Mouse (Mus musculus) limb, embryonic 13.5 days (tissue): ENCODE measurements around the gene Slc38a1. TPM values are rescaled to one million over a fixed set of nuclear protein-coding genes. Genes with fewer than 3 reads are reported as not detected.

Source experiments
- ATAC-seq: fragments of 200-750 bp; cut with Nextera tagmentation; 2 replicates; pipeline ENCODE4 v1.8.0; 2017; ENCODE audit warnings: low read depth, moderate number of reproducible peaks, moderate TSS enrichment; ENCODE audit not compliant: low FRiP score
- H3K27ac ChIP-seq: fragments of 300-500 bp; sonication (generic); 2 replicates; pipeline ENCODE4 v1.5.1; 2015; ENCODE audit warnings: inconsistent platforms, mild to moderate bottlenecking, moderate library complexity
- H3K27me3 ChIP-seq: fragments of 300-500 bp; sonication (generic); 2 replicates; pipeline ENCODE4 v1.6.1; 2015; ENCODE audit warnings: mild to moderate bottlenecking, inconsistent platforms
- H3K36me3 ChIP-seq: fragments of 300-500 bp; sonication (generic); 2 replicates; pipeline ENCODE4 v1.6.1; 2015; ENCODE audit warnings: inconsistent platforms, mild to moderate bottlenecking, moderate library complexity
- H3K4me1 ChIP-seq: fragments of 300-500 bp; sonication (generic); 2 replicates; pipeline ENCODE4 v1.6.1; 2015; ENCODE audit warnings: inconsistent platforms
- H3K4me2 ChIP-seq: fragments of 300-500 bp; sonication (generic); replicated peaks from 2 replicates; pipeline ENCODE4 v1.6.1; 2015; ENCODE audit warnings: inconsistent platforms, mild to moderate bottlenecking, moderate library complexity
- H3K4me3 ChIP-seq: fragments of 300-500 bp; sonication (generic); 2 replicates; pipeline ENCODE4 v1.5.1; 2015; ENCODE audit warnings: moderate library complexity, mild to moderate bottlenecking, inconsistent platforms
- H3K9ac ChIP-seq: fragments of 300-500 bp; sonication (generic); 2 replicates; pipeline ENCODE4 v1.6.1; 2015; ENCODE audit warnings: mild to moderate bottlenecking, inconsistent platforms
- H3K9me3 ChIP-seq: fragments of 300-500 bp; sonication (generic); 2 replicates; pipeline ENCODE4 v1.6.1; 2016; ENCODE audit warnings: inconsistent platforms
- WGBS: fragments of 180-500 bp; shearing (Covaris S2); methylation state at CpG from one replicate; pipeline ENCODE4 v1.1.7; 2015; 5-methylcytosine and 5-hydroxymethylcytosine counted together
- polyA plus RNA-seq: library from polyadenylated mRNA; unstranded; fragments of >200 nt; fragmentation: Nextera tagmentation; extraction: Ambion mirVana; gene quantifications from 2 replicates; pipeline ENCODE4 v1.2.1, GENCODE M21; 2015

Gene Slc38a1
- polyA plus RNA-seq, 1 experiment from 2014 or later = 94.5 TPM

DNA sequence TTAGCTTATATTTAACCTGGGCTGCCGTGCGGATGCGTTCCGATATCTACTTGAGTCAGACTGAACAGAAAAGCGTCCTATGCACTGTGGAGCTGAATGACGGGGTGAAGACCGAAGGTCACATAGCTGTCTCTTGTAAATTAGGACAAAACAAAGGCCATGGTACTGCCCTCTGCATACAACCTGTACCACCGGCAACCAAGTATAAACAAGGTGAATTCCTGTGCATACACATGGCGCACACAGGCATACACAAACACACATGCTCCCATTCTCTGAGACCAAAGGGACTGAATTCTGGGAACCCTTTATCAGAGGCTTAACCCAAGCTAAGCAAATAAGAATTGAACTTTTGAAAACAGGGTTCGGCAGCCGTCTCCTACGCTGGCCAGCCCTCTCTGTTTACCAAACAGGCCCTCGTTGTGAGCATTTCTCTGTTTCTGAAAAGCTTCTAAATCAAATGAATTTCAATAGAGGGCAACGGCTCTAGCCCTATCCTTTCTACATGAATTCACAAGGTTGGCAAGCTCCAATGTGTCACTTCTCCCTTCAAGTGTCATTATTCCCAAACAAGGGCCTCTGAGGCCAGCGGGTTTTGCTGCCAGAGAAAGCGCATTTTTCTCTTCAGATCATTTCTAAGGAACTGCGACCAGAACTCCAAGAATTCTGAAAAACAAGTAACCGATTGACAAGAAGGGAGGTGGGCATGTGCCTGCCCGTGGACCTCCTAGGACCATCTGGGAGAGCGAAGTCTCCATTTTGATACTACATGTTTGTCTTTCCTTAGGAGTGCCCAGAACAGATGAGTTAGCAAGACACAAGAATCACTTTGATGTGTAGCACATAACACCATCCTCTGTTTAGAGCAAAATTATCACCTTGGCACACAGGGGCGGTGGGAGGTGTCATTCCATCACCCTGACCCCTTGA lies 42.6 kb downstream of the Slc38a1 start:
- no peak overlapping the region for H3K27ac ChIP-seq
- ATAC-seq = no peak
- peaks cover 53% of the 10 kb centered on the region for H3K36me3 ChIP-seq
- H3K9ac ChIP-seq = no peak overlapping the region
- H3K4me3 ChIP-seq = no peak overlapping the region
- H3K4me2 ChIP-seq = no peak overlapping the region
- no peaks in the 10 kb centered on the region for H3K27me3 ChIP-seq
- H3K9me3 ChIP-seq = no peaks in the 10 kb centered on the region
- peaks cover 18% of the 10 kb centered on the region for H3K4me1 ChIP-seq
- WGBS = 92% methylated on average over 21 of the region's 21 CpGs

DNA sequence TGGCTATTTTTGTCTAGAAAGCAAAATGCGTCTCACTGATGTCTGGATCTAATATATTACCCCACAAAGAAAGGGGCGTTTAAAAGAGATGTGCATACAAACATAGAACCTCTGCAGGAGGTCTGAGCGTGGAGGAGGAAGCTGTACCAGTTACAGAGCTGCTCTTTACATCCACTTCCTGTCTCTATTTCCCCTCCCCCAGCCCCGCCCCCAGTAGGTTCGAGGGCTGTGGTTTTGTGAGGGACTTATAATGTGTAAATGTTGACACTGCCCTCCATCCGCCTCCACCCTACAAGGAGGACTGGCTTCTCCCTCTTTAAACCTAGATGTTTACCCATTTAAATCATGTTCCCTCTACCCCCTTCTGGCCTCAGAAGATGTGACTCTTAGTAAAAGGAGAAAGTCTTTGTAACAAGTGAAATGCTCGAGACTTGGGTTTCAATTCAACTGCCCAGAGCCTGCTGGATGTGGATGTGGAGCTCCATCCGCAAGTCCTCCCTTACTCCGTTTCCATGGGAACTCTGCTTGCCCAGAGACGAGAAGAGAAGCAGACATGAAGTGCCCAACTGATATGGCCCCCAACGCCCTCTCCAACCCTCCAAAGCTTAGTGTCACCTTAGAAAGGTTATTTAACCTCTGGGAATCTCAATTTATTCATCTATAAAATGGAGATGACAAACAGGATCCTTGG lies 43.7 kb downstream of the Slc38a1 start:
- Histone ChIP-seq H3K4me1 (peaks cover 17% of the 10 kb centered on the region), H3K9ac (no peak overlapping the region), H3K36me3 (peaks cover 53% of the 10 kb centered on the region), H3K27ac (no peak overlapping the region), H3K27me3 (no peaks in the 10 kb centered on the region), H3K4me2 (no peak overlapping the region), H3K4me3 (no peak overlapping the region), H3K9me3 (no peaks in the 10 kb centered on the region)
- ATAC-seq = no peak
- 60% methylated on average over 11 of the region's 11 CpGs for WGBS

GRCm38 (mm10) chr15:96597116-96597515 lies 45.6 kb downstream of the Slc38a1 start:
- no peak overlapping the region for H3K4me2 ChIP-seq
- no peak overlapping the region for H3K27ac ChIP-seq
- no peaks in the 10 kb centered on the region for H3K9me3 ChIP-seq
- H3K4me1 ChIP-seq = peaks cover 29% of the 10 kb centered on the region
- H3K36me3 ChIP-seq = peaks cover 42% of the 10 kb centered on the region
- ATAC-seq = no peak
- no peak overlapping the region for H3K9ac ChIP-seq
- WGBS = 94% methylated on average over 9 of the region's 9 CpGs
- H3K4me3 ChIP-seq = no peak overlapping the region
- no peaks in the 10 kb centered on the region for H3K27me3 ChIP-seq

- Histone ChIP-seq H3K27me3 (no peaks in the 10 kb centered on the region), H3K4me1 (peaks cover 32% of the 10 kb centered on the region), H3K4me2 (no peak overlapping the region), H3K27ac (no peak overlapping the region; the same call in 1 of the 2 replicates), H3K4me3 (no peak overlapping the region), H3K9ac (0 out of 2 replicates have a peak overlapping the region, but pooled peaks have one; percentile 9), H3K9me3 (no peaks in the 10 kb centered on the region), H3K36me3 (peaks cover 41% of the 10 kb centered on the region)
- WGBS = 86% methylated on average over 7 of the region's 7 CpGs
- ATAC-seq = no peak
These were observed 48.4 kb downstream of the Slc38a1 start for GRCm38 (mm10) chr15:96594316-96594715.

- 54% methylated on average over 7 of the region's 7 CpGs for WGBS
- H3K9me3 ChIP-seq = no peaks in the 10 kb centered on the region
- ATAC-seq = no peak
- H3K4me1 ChIP-seq = peaks cover 32% of the 10 kb centered on the region
- H3K27ac ChIP-seq = peak overlapping the region; percentile 72
- no peaks in the 10 kb centered on the region for H3K27me3 ChIP-seq
- no peak overlapping the region for H3K4me3 ChIP-seq
- H3K36me3 ChIP-seq = peaks cover 45% of the 10 kb centered on the region
- H3K4me2 ChIP-seq = peak overlapping the region; percentile 9; the same call in 1 of the 2 replicates
- H3K9ac ChIP-seq = no peak overlapping the region
These were observed 48.8 kb downstream of the Slc38a1 start for GRCm38 (mm10) chr15:96593866-96594265.

- H3K27me3 ChIP-seq = no peaks in the 10 kb centered on the region
- peaks cover 50% of the 10 kb centered on the region for H3K36me3 ChIP-seq
- no peak overlapping the region for H3K9ac ChIP-seq
- peaks cover 32% of the 10 kb centered on the region for H3K4me1 ChIP-seq
- ATAC-seq = peak; percentile 57; the same call in 1 of the 2 replicates
- H3K27ac ChIP-seq = peak overlapping the region; percentile 72
- no peak overlapping the region for H3K4me3 ChIP-seq
- WGBS = 26% methylated on average over 6 of the region's 6 CpGs
- no peaks in the 10 kb centered on the region for H3K9me3 ChIP-seq
- H3K4me2 ChIP-seq = peak overlapping the region; percentile 9; the same call in 1 of the 2 replicates
These were observed 49.3 kb downstream of the Slc38a1 start for GRCm38 (mm10) chr15:96593457-96593856.

- H3K36me3 ChIP-seq = peaks cover 52% of the 10 kb centered on the region
- peak overlapping the region; percentile 72; the same call in 1 of the 2 replicates for H3K27ac ChIP-seq
- 0 out of 2 replicates have a peak, but pooled peaks have one; percentile 22 for ATAC-seq
- H3K9me3 ChIP-seq = no peaks in the 10 kb centered on the region
- H3K9ac ChIP-seq = no peak overlapping the region
- no peaks in the 10 kb centered on the region for H3K27me3 ChIP-seq
- H3K4me1 ChIP-seq = peaks cover 32% of the 10 kb centered on the region
- H3K4me3 ChIP-seq = no peak overlapping the region
- WGBS = 49% methylated on average over 13 of the region's 13 CpGs
- peak overlapping the region; percentile 9; the same call in 1 of the 2 replicates for H3K4me2 ChIP-seq
These were observed 49.7 kb downstream of the Slc38a1 start for GRCm38 (mm10) chr15:96592976-96593375.

DNA sequence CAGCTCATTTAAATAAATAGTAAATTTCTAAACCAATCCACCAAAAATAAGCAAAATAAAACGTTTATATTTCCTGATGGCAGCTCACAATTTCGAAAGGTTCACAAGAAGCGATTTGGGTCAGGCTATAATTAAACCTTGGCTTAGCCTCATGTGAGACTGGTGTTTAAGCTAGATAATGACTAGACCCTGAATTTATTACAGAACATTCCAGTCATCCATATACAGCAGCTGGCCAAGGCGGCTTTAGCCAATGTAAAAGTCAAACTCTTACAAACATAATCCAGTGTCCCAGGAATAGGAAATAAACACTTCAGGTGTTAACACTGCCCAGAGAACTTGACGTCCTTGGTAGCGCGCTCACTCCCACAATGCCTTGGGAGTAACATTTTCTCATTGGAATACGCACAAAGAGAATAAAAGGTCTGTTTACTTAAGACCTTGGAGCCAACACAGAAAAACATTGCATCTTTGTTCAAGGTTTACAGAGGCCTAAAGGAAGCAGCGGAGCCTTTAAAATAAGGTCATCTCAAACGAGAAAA lies 50.8 kb downstream of the Slc38a1 start:
- H3K9ac ChIP-seq = no peak overlapping the region
- H3K4me3 ChIP-seq = no peak overlapping the region
- peaks cover 54% of the 10 kb centered on the region for H3K36me3 ChIP-seq
- 67% methylated on average over 10 of the region's 10 CpGs for WGBS
- peaks cover 32% of the 10 kb centered on the region for H3K4me1 ChIP-seq
- H3K4me2 ChIP-seq = no peak overlapping the region
- no peak for ATAC-seq
- H3K27ac ChIP-seq = no peak overlapping the region
- H3K9me3 ChIP-seq = no peaks in the 10 kb centered on the region
- no peaks in the 10 kb centered on the region for H3K27me3 ChIP-seq

- Histone ChIP-seq H3K9ac (no peak overlapping the region), H3K27ac (no peak overlapping the region), H3K36me3 (peaks cover 75% of the 10 kb centered on the region), H3K4me3 (no peak overlapping the region), H3K9me3 (no peaks in the 10 kb centered on the region), H3K27me3 (no peaks in the 10 kb centered on the region), H3K4me1 (peaks cover 24% of the 10 kb centered on the region), H3K4me2 (no peak overlapping the region)
- 86% methylated on average over 9 of the region's 9 CpGs for WGBS
- no peak for ATAC-seq
These were observed 53.6 kb downstream of the Slc38a1 start for GRCm38 (mm10) chr15:96588996-96589657.

DNA sequence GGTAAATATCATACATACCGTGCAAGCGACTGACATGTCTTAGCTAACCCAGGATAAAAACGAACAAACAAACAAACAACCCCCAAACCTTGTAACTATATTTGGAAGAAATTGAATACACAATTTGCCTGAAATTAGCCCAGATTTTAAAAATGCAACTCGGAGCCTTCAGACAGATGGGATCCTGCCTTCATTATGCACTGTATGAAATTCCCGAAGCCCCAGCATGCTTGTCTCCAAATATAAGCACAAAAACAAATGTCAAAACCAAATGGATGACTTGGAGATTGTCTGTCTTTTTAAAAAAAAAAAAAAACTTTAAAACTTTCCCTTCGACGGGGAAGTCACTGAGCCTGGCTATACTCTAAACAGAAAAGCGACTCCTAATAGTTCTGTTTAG lies 54.7 kb downstream of the Slc38a1 start:
- WGBS = 91% methylated on average over 8 of the region's 8 CpGs
- H3K36me3 ChIP-seq = peaks cover 86% of the 10 kb centered on the region

DNA sequence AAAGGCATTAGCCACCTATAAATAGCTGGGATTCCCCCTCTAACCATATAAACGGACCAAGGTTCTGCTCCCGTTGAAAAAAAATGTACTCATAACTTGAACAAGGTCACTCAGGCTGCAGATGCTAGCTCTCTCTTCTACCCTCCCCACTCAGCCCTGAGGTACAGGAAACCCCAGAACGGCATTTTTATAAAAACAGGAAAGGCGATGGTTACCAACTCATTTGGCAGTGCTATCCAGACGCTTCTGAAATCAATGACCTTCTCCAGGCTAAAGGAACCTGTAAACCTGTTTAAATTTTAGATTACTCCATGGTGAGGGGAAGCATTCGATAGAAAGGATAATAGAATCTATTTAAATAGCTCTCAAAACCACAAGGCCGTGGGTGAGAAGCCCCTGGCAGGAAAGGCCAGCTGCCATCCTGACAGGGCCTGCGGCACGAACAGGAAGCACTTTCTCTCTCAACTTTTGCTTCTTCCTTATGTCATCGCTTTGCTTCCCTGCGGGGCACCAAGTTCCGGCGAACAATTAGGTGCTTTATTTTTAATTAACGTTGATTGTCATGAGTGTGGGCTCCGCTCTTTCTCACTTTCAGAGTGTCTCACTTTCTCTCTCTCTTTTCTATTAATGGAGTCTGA lies 59.2 kb downstream of the Slc38a1 start:
- Histone ChIP-seq H3K36me3 (peaks cover 77% of the 10 kb centered on the region), H3K4me1 (no peaks in the 10 kb centered on the region), H3K27ac (no peak overlapping the region), H3K4me3 (no peak overlapping the region), H3K9ac (no peak overlapping the region), H3K4me2 (no peak overlapping the region), H3K9me3 (no peaks in the 10 kb centered on the region), H3K27me3 (no peaks in the 10 kb centered on the region)
- ATAC-seq = no peak
- 91% methylated on average over 15 of the region's 15 CpGs for WGBS

More for the DNA sequence above, 54.7 kb downstream of the Slc38a1 start:
- Histone ChIP-seq H3K27me3 (no peaks in the 10 kb centered on the region), H3K4me3 (no peak overlapping the region), H3K4me1 (peaks cover 12% of the 10 kb centered on the region), H3K9ac (no peak overlapping the region), H3K4me2 (no peak overlapping the region), H3K9me3 (no peaks in the 10 kb centered on the region), H3K27ac (no peak overlapping the region)
- ATAC-seq = no peak
